Mouse (Mus musculus): Measurements from ENCODE around the gene Homer2. TPM values are rescaled to one million over a fixed set of nuclear protein-coding genes. Genes with fewer than 3 reads are reported as not detected.

Gene Homer2
- polyA plus RNA-seq, 1 experiment from 2014 or later: 12.6 TPM

- 91% methylated on average over 6 of the region's 6 CpGs for WGBS
These were observed 83.6 kb downstream of the Homer2 start for GRCm38 (mm10) chr7:81623767-81624166.

GRCm38 (mm10) chr7:81622793-81623192 lies 84.5 kb downstream of the Homer2 start:
- Histone ChIP-seq H3K4me1 (no peaks in the 10 kb centered on the region), H3K4me3 (no peak overlapping the region), H3K27me3 (ENCODE audit: poor library complexity, severe bottlenecking) (no peaks in the 10 kb centered on the region), H3K9me3 (peaks cover 4% of the 10 kb centered on the region; the same call in 1 of the 2 replicates), H3K27ac (no peak overlapping the region), H3K36me3 (replicated peaks) (no peaks in the 10 kb centered on the region)
- WGBS: 84% methylated on average over 4 of the region's 4 CpGs
- no peak for DNase-seq (ENCODE audit: extremely low spot score, low spot score)

More at GRCm38 (mm10) chr7:81623767-81624166, 83.6 kb downstream of the Homer2 start:
- no peak for DNase-seq (ENCODE audit: extremely low spot score, low spot score)
- no peaks in the 10 kb centered on the region for H3K4me1 ChIP-seq
- no peaks in the 10 kb centered on the region for H3K27me3 ChIP-seq (ENCODE audit: poor library complexity, severe bottlenecking)
- H3K9me3 ChIP-seq: peaks cover 4% of the 10 kb centered on the region; the same call in 1 of the 2 replicates
- no peak overlapping the region for H3K4me3 ChIP-seq
- no peak overlapping the region for H3K27ac ChIP-seq
- H3K36me3 ChIP-seq (replicated peaks): no peaks in the 10 kb centered on the region

GRCm38 (mm10) chr7:81615031-81615430 lies 92.3 kb downstream of the Homer2 start:
- no peaks in the 10 kb centered on the region; the same call in 1 of the 2 replicates for H3K36me3 ChIP-seq (replicated peaks)
- 83% methylated on average over 9 of the region's 9 CpGs for WGBS
- H3K4me1 ChIP-seq: no peaks in the 10 kb centered on the region
- no peak for DNase-seq (ENCODE audit: extremely low spot score, low spot score)
- H3K9me3 ChIP-seq: no peaks in the 10 kb centered on the region
- no peak overlapping the region for H3K4me3 ChIP-seq
- H3K27ac ChIP-seq: no peak overlapping the region
- H3K27me3 ChIP-seq (ENCODE audit: poor library complexity, severe bottlenecking): no peaks in the 10 kb centered on the region

GRCm38 (mm10) chr7:81612856-81613635 lies 94.3 kb downstream of the Homer2 start:
- Histone ChIP-seq H3K4me1 (no peaks in the 10 kb centered on the region), H3K36me3 (replicated peaks) (no peaks in the 10 kb centered on the region; the same call in 1 of the 2 replicates), H3K27me3 (ENCODE audit: poor library complexity, severe bottlenecking) (no peaks in the 10 kb centered on the region), H3K9me3 (no peaks in the 10 kb centered on the region), H3K27ac (no peak overlapping the region), H3K4me3 (no peak overlapping the region)
- DNase-seq (ENCODE audit: extremely low spot score, low spot score): no peak
- 92% methylated on average over 13 of the region's 13 CpGs for WGBS

DNA sequence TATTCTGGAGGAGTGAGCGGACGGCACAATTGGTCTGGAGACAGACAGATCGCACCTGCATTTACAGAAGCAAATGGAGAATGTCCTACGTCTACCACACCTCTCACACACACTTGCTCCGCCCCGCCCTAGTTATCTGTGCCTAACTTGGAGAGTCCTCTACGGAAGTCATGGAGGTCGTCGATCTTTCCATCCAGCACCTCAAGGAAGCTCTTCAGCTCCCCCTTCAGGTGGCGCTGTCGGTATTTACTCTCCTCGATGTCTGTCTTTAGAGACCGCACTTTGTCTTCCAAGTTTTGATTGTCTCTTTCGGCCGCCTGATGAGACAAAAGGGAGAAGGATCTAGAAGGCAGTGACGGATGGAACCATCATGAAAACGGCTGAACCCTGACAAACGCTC lies 97.2 kb downstream of the Homer2 start:
- Histone ChIP-seq H3K4me1 (no peaks in the 10 kb centered on the region), H3K27ac (no peak overlapping the region), H3K27me3 (ENCODE audit: poor library complexity, severe bottlenecking) (no peaks in the 10 kb centered on the region), H3K9me3 (no peaks in the 10 kb centered on the region), H3K36me3 (replicated peaks) (no peaks in the 10 kb centered on the region; the same call in 1 of the 2 replicates), H3K4me3 (no peak overlapping the region)
- 63% methylated on average over 18 of the region's 18 CpGs for WGBS
- DNase-seq (ENCODE audit: extremely low spot score, low spot score): no peak

DNA sequence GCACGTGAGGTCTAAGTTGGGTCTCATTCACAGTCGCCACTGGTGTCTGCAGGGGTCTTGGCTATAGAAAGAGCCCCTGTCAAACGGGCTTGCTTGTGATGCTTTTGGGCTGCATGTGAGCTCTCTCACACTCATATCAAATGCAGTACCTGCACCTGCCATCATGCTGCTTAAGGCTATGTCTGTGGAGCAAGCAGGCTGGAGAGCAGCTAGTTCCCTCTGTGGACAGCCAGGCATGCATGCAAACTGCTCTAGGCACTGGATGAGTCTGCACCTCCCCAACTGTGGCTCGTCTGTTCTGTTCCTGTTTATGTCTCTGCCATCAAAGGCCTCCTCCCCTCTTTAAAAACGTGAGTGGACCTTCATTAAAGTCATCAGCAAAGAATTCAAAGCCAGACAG lies 100.9 kb downstream of the Homer2 start:
- no peak for DNase-seq (ENCODE audit: extremely low spot score, low spot score)
- Histone ChIP-seq H3K27me3 (ENCODE audit: poor library complexity, severe bottlenecking) (no peaks in the 10 kb centered on the region), H3K27ac (no peak overlapping the region), H3K9me3 (no peaks in the 10 kb centered on the region), H3K4me3 (no peak overlapping the region), H3K36me3 (replicated peaks) (no peaks in the 10 kb centered on the region), H3K4me1 (no peaks in the 10 kb centered on the region)
- 69% methylated on average over 5 of the region's 5 CpGs for WGBS

GRCm38 (mm10) chr7:81605489-81605888 lies 101.8 kb downstream of the Homer2 start:
- Histone ChIP-seq H3K36me3 (replicated peaks) (no peaks in the 10 kb centered on the region), H3K9me3 (no peaks in the 10 kb centered on the region), H3K27me3 (ENCODE audit: poor library complexity, severe bottlenecking) (no peaks in the 10 kb centered on the region), H3K4me1 (no peaks in the 10 kb centered on the region), H3K4me3 (no peak overlapping the region), H3K27ac (no peak overlapping the region)
- WGBS: 81% methylated on average over 4 of the region's 4 CpGs
- no peak for DNase-seq (ENCODE audit: extremely low spot score, low spot score)

GRCm38 (mm10) chr7:81604991-81605390 lies 102.3 kb downstream of the Homer2 start:
- peaks cover 2% of the 10 kb centered on the region; the same call in 1 of the 2 replicates for H3K4me1 ChIP-seq
- H3K9me3 ChIP-seq: no peaks in the 10 kb centered on the region
- H3K36me3 ChIP-seq (replicated peaks): no peaks in the 10 kb centered on the region
- H3K27me3 ChIP-seq (ENCODE audit: poor library complexity, severe bottlenecking): no peaks in the 10 kb centered on the region
- H3K27ac ChIP-seq: no peak overlapping the region
- WGBS: 84% methylated on average over 5 of the region's 5 CpGs
- no peak for DNase-seq (ENCODE audit: extremely low spot score, low spot score)
- no peak overlapping the region for H3K4me3 ChIP-seq

- no peak for DNase-seq (ENCODE audit: extremely low spot score, low spot score)
- no peaks in the 10 kb centered on the region for H3K9me3 ChIP-seq
- H3K4me3 ChIP-seq: no peak overlapping the region
- H3K36me3 ChIP-seq (replicated peaks): peaks cover 31% of the 10 kb centered on the region
- H3K27ac ChIP-seq: no peak overlapping the region
- no peaks in the 10 kb centered on the region for H3K27me3 ChIP-seq (ENCODE audit: poor library complexity, severe bottlenecking)
- peaks cover 4% of the 10 kb centered on the region; the same call in 1 of the 2 replicates for H3K4me1 ChIP-seq
- 84% methylated on average over 8 of the region's 8 CpGs for WGBS
These were observed 107.7 kb downstream of the Homer2 start for GRCm38 (mm10) chr7:81599379-81600280.

GRCm38 (mm10) chr7:81597660-81598059 lies 109.7 kb downstream of the Homer2 start:
- Histone ChIP-seq H3K36me3 (replicated peaks) (peaks cover 50% of the 10 kb centered on the region), H3K27ac (no peak overlapping the region), H3K4me3 (no peak overlapping the region), H3K9me3 (no peaks in the 10 kb centered on the region), H3K27me3 (ENCODE audit: poor library complexity, severe bottlenecking) (no peaks in the 10 kb centered on the region), H3K4me1 (peaks cover 4% of the 10 kb centered on the region; the same call in 1 of the 2 replicates)
- WGBS: 100% methylated on average over 1 of the region's 1 CpGs
- no peak for DNase-seq (ENCODE audit: extremely low spot score, low spot score)

- no peak overlapping the region for H3K27ac ChIP-seq
- no peaks in the 10 kb centered on the region for H3K9me3 ChIP-seq
- DNase-seq (ENCODE audit: extremely low spot score, low spot score): no peak
- H3K4me1 ChIP-seq: peaks cover 4% of the 10 kb centered on the region; the same call in 1 of the 2 replicates
- no peaks in the 10 kb centered on the region for H3K27me3 ChIP-seq (ENCODE audit: poor library complexity, severe bottlenecking)
- WGBS: 91% methylated on average over 6 of the region's 6 CpGs
- no peak overlapping the region for H3K4me3 ChIP-seq
- H3K36me3 ChIP-seq (replicated peaks): peaks cover 64% of the 10 kb centered on the region
These were observed 111.2 kb downstream of the Homer2 start for GRCm38 (mm10) chr7:81596086-81596485.

GRCm38 (mm10) chr7:81595056-81595455 lies 112.3 kb downstream of the Homer2 start:
- no peaks in the 10 kb centered on the region for H3K27me3 ChIP-seq (ENCODE audit: poor library complexity, severe bottlenecking)
- peaks cover 2% of the 10 kb centered on the region; the same call in 1 of the 2 replicates for H3K4me1 ChIP-seq
- no peak overlapping the region for H3K27ac ChIP-seq
- no peak for DNase-seq (ENCODE audit: extremely low spot score, low spot score)
- 94% methylated on average over 5 of the region's 5 CpGs for WGBS
- no peak overlapping the region for H3K4me3 ChIP-seq
- peaks cover 69% of the 10 kb centered on the region for H3K36me3 ChIP-seq (replicated peaks)
- no peaks in the 10 kb centered on the region for H3K9me3 ChIP-seq

Data from forebrain, embryonic 10.5 days (tissue).